Comparison of ENCODE assay signal across 8 mouse cellular contexts in genomic region chr3:88220842-88221241, GRCm38 (mm10). TPM values are rescaled to one million over a fixed set of nuclear protein-coding genes. Genes with fewer than 3 reads are reported as not detected.
DNase-seq lines count a peak whose midpoint lies in the region; ATAC-seq and TF ChIP-seq lines count a peak whose summit lies in the region.

No protein-coding gene starts in this region.

- peaks cover 85% of the 10 kb centered on the region for H3K4me1 ChIP-seq in forebrain, embryonic 15.5 days
- 0 out of 2 replicates have a peak, but pooled peaks cover under 1% of the 10 kb centered on the region for H3K4me1 ChIP-seq in intestine, embryonic 15.5 days (replicated peaks)
- H3K4me1 ChIP-seq in lung, postnatal 0 days (ENCODE audit: insufficient read depth, low read depth, low read length): 0 out of 2 replicates have a peak, but pooled peaks cover under 1% of the 10 kb centered on the region

- peaks cover 39% of the 10 kb centered on the region for H3K36me3 ChIP-seq in forebrain, embryonic 15.5 days
- no peaks in the 10 kb centered on the region for H3K36me3 ChIP-seq in intestine, embryonic 15.5 days
- no peaks in the 10 kb centered on the region for H3K36me3 ChIP-seq in lung, postnatal 0 days (ENCODE audit: insufficient read depth, low read length)

- peak overlapping the region; percentile 96 for H3K4me2 ChIP-seq in forebrain, embryonic 15.5 days (replicated peaks)
- H3K4me2 ChIP-seq in intestine, embryonic 15.5 days (replicated peaks): no peak overlapping the region
- H3K4me2 ChIP-seq in lung, postnatal 0 days (replicated peaks; ENCODE audit: low read depth, low read length): no peak overlapping the region

- H3K9ac ChIP-seq in forebrain, embryonic 15.5 days (replicated peaks): peak overlapping the region; percentile 93
- no peak overlapping the region for H3K9ac ChIP-seq in intestine, embryonic 15.5 days
- no peak overlapping the region for H3K9ac ChIP-seq in lung, postnatal 0 days (replicated peaks; ENCODE audit: low read depth)

- TF ChIP-seq EP300 in lung, postnatal 0 days (IDR thresholded peaks at IDR 0.05): no peak

- peak overlapping the region; percentile 99 for H3K27ac ChIP-seq in forebrain, embryonic 15.5 days (replicated peaks)
- H3K27ac ChIP-seq in intestine, embryonic 15.5 days: no peak overlapping the region
- no peak overlapping the region for H3K27ac ChIP-seq in lung, postnatal 0 days (ENCODE audit: low read length)

- TF ChIP-seq CTCF in lung, postnatal 0 days (IDR thresholded peaks at IDR 0.05): peak; percentile 71

- ATAC-seq in forebrain, embryonic 15.5 days (replicated peaks): no peak
- ATAC-seq in intestine, embryonic 15.5 days: peak; percentile 74
- ATAC-seq in lung, postnatal 0 days: peak; percentile 75

- H3K27me3 ChIP-seq in forebrain, embryonic 15.5 days: no peaks in the 10 kb centered on the region
- peaks cover 70% of the 10 kb centered on the region for H3K27me3 ChIP-seq in intestine, embryonic 15.5 days (replicated peaks)
- peaks cover 45% of the 10 kb centered on the region for H3K27me3 ChIP-seq in lung, postnatal 0 days (replicated peaks; ENCODE audit: insufficient read depth, low read length)

- peak; percentile 93 for DNase-seq in ES-CJ7 (ENCODE audit: low read depth, low spot score)
- DNase-seq in adrenal gland, adult 18-20 months (ENCODE audit: low spot score in 2 of 2): peak; percentile 72 to 74
- DNase-seq in lung, postnatal 0 days (ENCODE audit: low spot score): peak; percentile 79
- DNase-seq in ovary, postnatal 14 days (ENCODE audit: low spot score): peak; percentile 78
- DNase-seq in left cerebral cortex, postnatal 4 days: no peak
- no peak for DNase-seq in right cerebral cortex, postnatal 25 days

- H3K4me3 ChIP-seq in forebrain, embryonic 15.5 days: peak overlapping the region; percentile 82
- no peak overlapping the region for H3K4me3 ChIP-seq in intestine, embryonic 15.5 days (replicated peaks)
- no peak overlapping the region for H3K4me3 ChIP-seq in lung, postnatal 0 days (ENCODE audit: low read depth, low read length)

- no peaks in the 10 kb centered on the region for H3K9me3 ChIP-seq in forebrain, embryonic 15.5 days
- H3K9me3 ChIP-seq in intestine, embryonic 15.5 days: no peaks in the 10 kb centered on the region
- H3K9me3 ChIP-seq in lung, postnatal 0 days (ENCODE audit: low read length): no peaks in the 10 kb centered on the region

- WGBS in forebrain, embryonic 15.5 days: 10% methylated on average over 6 of the region's 6 CpGs
- WGBS in intestine, embryonic 15.5 days: under 1% methylated on average over 6 of the region's 6 CpGs
- WGBS in lung, postnatal 0 days: 0% methylated on average over 6 of the region's 6 CpGs

- intact Hi-C loops in left cerebral cortex, postnatal 4 days (cut with DNase I): no loop called here

RNA-seq across cellular contexts. Expression of gene Rhbg, which starts 33.7 kb away (rescaled TPM):
- 10 to 100 TPM; 11.2 to 17.8 TPM for total RNA-seq in adrenal gland, adult 18-20 months (2021)
- polyA plus RNA-seq in forebrain, embryonic 15.5 days (2015; fragmentation: Nextera tagmentation; extraction: Ambion mirVana): 0.10 and 0.14 TPM in 2 replicates
- 0.59 and 0.69 TPM in 2 replicates for polyA plus RNA-seq in intestine, embryonic 15.5 days (2015; fragmentation: Nextera tagmentation; extraction: Ambion mirVana)
- 3.9 and 4.9 TPM in 2 replicates for polyA plus RNA-seq in lung, postnatal 0 days (2015; fragmentation: Nextera tagmentation; extraction: Ambion mirVana)
- 1 to 10 TPM in 1 of 2 experiments, under 1 TPM in 1; 0.46 to 1.4 TPM for total RNA-seq in left cerebral cortex, postnatal 4 days (2021)

Comparison
In these comparisons a context has a peak if more than half of its experiments do, and no peak if none do; other contexts are left out.
1. DNase-seq: peak in ES-CJ7 (single experiment), adrenal gland, adult 18-20 months (2 of 2), lung, postnatal 0 days (single experiment) and ovary, postnatal 14 days (single experiment); none in left cerebral cortex, postnatal 4 days (single experiment) and right cerebral cortex, postnatal 25 days (single experiment).